Comparison of ENCODE assay signal across 8 mouse cellular contexts in genomic region chr19:41828941-41829340, GRCm38 (mm10). TPM values are rescaled to one million over a fixed set of nuclear protein-coding genes. Genes with fewer than 3 reads are reported as not detected.
DNase-seq lines count a peak whose midpoint lies in the region; ATAC-seq and TF ChIP-seq lines count a peak whose summit lies in the region.

No protein-coding gene starts in this region.

- H3K4me3 ChIP-seq in erythroblast, embryonic 14.5 days (replicated peaks) = peak overlapping the region; percentile 94
- H3K4me3 ChIP-seq in neural tube, embryonic 11.5 days (ENCODE audit: low read depth, low read length) = peak overlapping the region; percentile 71; the same call in 1 of the 2 replicates
- H3K4me3 ChIP-seq in liver, embryonic 12.5 days = peak overlapping the region; percentile 94
- peak overlapping the region; percentile 69; the same call in 1 of the 2 replicates for H3K4me3 ChIP-seq in stomach, postnatal 0 days (ENCODE audit: low read depth, low read length)

- no peak for TF ChIP-seq EP300 in stomach, postnatal 0 days (optimal IDR thresholded peaks at IDR 0.05)

- H3K4me1 ChIP-seq in erythroblast, embryonic 14.5 days (ENCODE audit: control insufficient read depth) = peaks cover 64% of the 10 kb centered on the region
- peaks cover 10% of the 10 kb centered on the region; the same call in 1 of the 2 replicates for H3K4me1 ChIP-seq in neural tube, embryonic 11.5 days (ENCODE audit: control insufficient read depth, insufficient read depth, low read length)
- peaks cover 58% of the 10 kb centered on the region for H3K4me1 ChIP-seq in liver, embryonic 12.5 days
- no peaks in the 10 kb centered on the region for H3K4me1 ChIP-seq in stomach, postnatal 0 days (replicated peaks; ENCODE audit: control insufficient read depth, insufficient read depth)

- WGBS in neural tube, embryonic 11.5 days = 74% methylated on average over 3 of the region's 3 CpGs
- 63% methylated on average over 3 of the region's 3 CpGs for WGBS in liver, embryonic 12.5 days (ENCODE audit: insufficient replicate concordance)
- WGBS in stomach, postnatal 0 days = 58% methylated on average over 3 of the region's 3 CpGs

- H3K36me3 ChIP-seq in erythroblast, embryonic 14.5 days (ENCODE audit: control insufficient read depth) = peaks cover 9% of the 10 kb centered on the region
- H3K36me3 ChIP-seq in neural tube, embryonic 11.5 days (ENCODE audit: control insufficient read depth, insufficient read depth, low read length) = no peaks in the 10 kb centered on the region
- no peaks in the 10 kb centered on the region for H3K36me3 ChIP-seq in liver, embryonic 12.5 days
- H3K36me3 ChIP-seq in stomach, postnatal 0 days (ENCODE audit: control insufficient read depth, insufficient read depth, low read length) = no peaks in the 10 kb centered on the region

- H3K9me3 ChIP-seq in erythroblast, embryonic 14.5 days (ENCODE audit: control insufficient read depth, low read length) = no peaks in the 10 kb centered on the region
- H3K9me3 ChIP-seq in neural tube, embryonic 11.5 days (ENCODE audit: control insufficient read depth, low read length) = no peaks in the 10 kb centered on the region
- no peaks in the 10 kb centered on the region for H3K9me3 ChIP-seq in liver, embryonic 12.5 days (replicated peaks)
- no peaks in the 10 kb centered on the region for H3K9me3 ChIP-seq in stomach, postnatal 0 days (ENCODE audit: control insufficient read depth, low read length)

- no peaks in the 10 kb centered on the region for H3K27me3 ChIP-seq in erythroblast, embryonic 14.5 days (ENCODE audit: control insufficient read depth)
- peaks cover 8% of the 10 kb centered on the region; the same call in 1 of the 2 replicates for H3K27me3 ChIP-seq in neural tube, embryonic 11.5 days (ENCODE audit: control insufficient read depth, insufficient read depth, low read length)
- H3K27me3 ChIP-seq in liver, embryonic 12.5 days (replicated peaks) = no peaks in the 10 kb centered on the region
- H3K27me3 ChIP-seq in stomach, postnatal 0 days (ENCODE audit: control insufficient read depth, insufficient read depth, low read length) = no peaks in the 10 kb centered on the region

- H3K4me2 ChIP-seq in neural tube, embryonic 11.5 days (ENCODE audit: low read depth) = peak overlapping the region; percentile 97
- peak overlapping the region; percentile 99 for H3K4me2 ChIP-seq in liver, embryonic 12.5 days
- H3K4me2 ChIP-seq in stomach, postnatal 0 days (replicated peaks; ENCODE audit: low read depth) = peak overlapping the region; percentile 100

- ATAC-seq in erythroblast, adult 5-6 weeks (replicated peaks; ENCODE audit: low FRiP score, poor library complexity, severe bottlenecking) = no peak
- no peak for ATAC-seq in neural tube, embryonic 11.5 days (ENCODE audit: insufficient read depth, low FRiP score, low TSS enrichment)
- no peak for ATAC-seq in liver, embryonic 12.5 days
- peak; percentile 7; the same call in 1 of the 2 replicates for ATAC-seq in stomach, postnatal 0 days (ENCODE audit: low FRiP score, low TSS enrichment)

- H3K9ac ChIP-seq in neural tube, embryonic 11.5 days (ENCODE audit: low read length) = peak overlapping the region; percentile 48
- H3K9ac ChIP-seq in liver, embryonic 12.5 days = peak overlapping the region; percentile 97
- H3K9ac ChIP-seq in stomach, postnatal 0 days (ENCODE audit: low read length) = no peak overlapping the region

- no peak for DNase-seq in neural tube, embryonic 11.5 days (ENCODE audit: low spot score)
- no peak for DNase-seq in neural tube, embryonic 10.5 days (ENCODE audit: extremely low spot score, low spot score)
- DNase-seq in stomach, postnatal 0 days (ENCODE audit: low spot score) = no peak
- DNase-seq in frontal cortex, postnatal 25 days (ENCODE audit: low spot score in 2 of 2) = no peak
- no peak for DNase-seq in embryo, embryonic 11 days

- 0 out of 2 replicates have a peak overlapping the region, but pooled peaks have one; percentile 53 for H3K27ac ChIP-seq in neural tube, embryonic 11.5 days (ENCODE audit: low read depth, low read length)
- H3K27ac ChIP-seq in liver, embryonic 12.5 days = peak overlapping the region; percentile 79
- H3K27ac ChIP-seq in stomach, postnatal 0 days (replicated peaks) = peak overlapping the region; percentile 53; the same call in 1 of the 2 replicates

- no peak for TF ChIP-seq CTCF in stomach, postnatal 0 days (IDR thresholded peaks at IDR 0.05; ENCODE audit: low read depth)

RNA-seq across cellular contexts. Expression of gene Frat1, which starts 0.8 kb away (rescaled TPM):
- polyA plus RNA-seq in erythroblast, embryonic 14.5 days (2012) = 2.3 and 2.8 TPM in 2 replicates
- total RNA-seq in erythroblast, adult 5-6 weeks (2015; ENCODE audit: low replicate concordance) = 0.77 and 3.1 TPM in 2 replicates
- total RNA-seq in erythroblast, adult 5-6 weeks (2017; ENCODE audit: low replicate concordance) = 2.1 and 5.3 TPM in 2 replicates
- polyA plus RNA-seq in neural tube, embryonic 11.5 days (2014; fragmentation: Nextera tagmentation; extraction: Ambion mirVana) = 8.6 and 8.9 TPM in 2 replicates
- 16.5 and 17.2 TPM in 2 replicates for polyA plus RNA-seq in liver, embryonic 12.5 days (2016; fragmentation: Nextera tagmentation; extraction: Ambion mirVana)
- 9.3 and 9.8 TPM in 2 replicates for polyA plus RNA-seq in stomach, postnatal 0 days (2015; fragmentation: Nextera tagmentation; extraction: Ambion mirVana)

RNA-seq across cellular contexts. Expression of gene Frat2, which starts 19.0 kb away (rescaled TPM):
- 8.4 and 10.4 TPM in 2 replicates for polyA plus RNA-seq in erythroblast, embryonic 14.5 days (2012)
- total RNA-seq in erythroblast, adult 5-6 weeks (2015; ENCODE audit: low replicate concordance) = 2.3 and 4.8 TPM in 2 replicates
- 3.6 and 11.0 TPM in 2 replicates for total RNA-seq in erythroblast, adult 5-6 weeks (2017; ENCODE audit: low replicate concordance)
- 6.5 and 8.7 TPM in 2 replicates for polyA plus RNA-seq in neural tube, embryonic 11.5 days (2014; fragmentation: Nextera tagmentation; extraction: Ambion mirVana)
- polyA plus RNA-seq in liver, embryonic 12.5 days (2016; fragmentation: Nextera tagmentation; extraction: Ambion mirVana) = 12.0 and 14.0 TPM in 2 replicates
- polyA plus RNA-seq in stomach, postnatal 0 days (2015; fragmentation: Nextera tagmentation; extraction: Ambion mirVana) = 3.5 and 4.3 TPM in 2 replicates

RNA-seq across cellular contexts. Expression of gene Arhgap19, which starts 27.1 kb away (rescaled TPM):
- polyA plus RNA-seq in erythroblast, embryonic 14.5 days (2012) = 0.49 and 0.65 TPM in 2 replicates
- 17.5 and 28.6 TPM in 2 replicates for total RNA-seq in erythroblast, adult 5-6 weeks (2015; ENCODE audit: low replicate concordance)
- 28.1 and 28.3 TPM in 2 replicates for total RNA-seq in erythroblast, adult 5-6 weeks (2017; ENCODE audit: low replicate concordance)
- 37.0 and 37.3 TPM in 2 replicates for polyA plus RNA-seq in neural tube, embryonic 11.5 days (2014; fragmentation: Nextera tagmentation; extraction: Ambion mirVana)
- polyA plus RNA-seq in liver, embryonic 12.5 days (2016; fragmentation: Nextera tagmentation; extraction: Ambion mirVana) = 37.6 and 40.7 TPM in 2 replicates
- polyA plus RNA-seq in stomach, postnatal 0 days (2015; fragmentation: Nextera tagmentation; extraction: Ambion mirVana) = 2.7 and 3.5 TPM in 2 replicates
